Mouse (Mus musculus) embryonic facial prominence, embryonic 10.5 days (tissue): ENCODE results near the gene Homer3. TPM values are rescaled to one million over a fixed set of nuclear protein-coding genes. Genes with fewer than 3 reads are reported as not detected.

ENCODE experiments used
- DNase-seq: peaks from one replicate; pipeline ENCODE4 v3.0.0-alpha.2; 2017; ENCODE audit warnings: low spot score
- H3K27ac ChIP-seq: fragments of 300-500 bp; sonication (generic); replicated peaks from 2 replicates; pipeline ENCODE4 v1.5.1; 2016; ENCODE audit warnings: mild to moderate bottlenecking
- H3K27me3 ChIP-seq: fragments of 300-500 bp; sonication (generic); replicated peaks from 2 replicates; pipeline ENCODE4 v1.6.1; 2016; ENCODE audit warnings: low read depth, mild to moderate bottlenecking; ENCODE audit not compliant: poor library complexity, severe bottlenecking
- H3K36me3 ChIP-seq: fragments of 300-500 bp; sonication (generic); replicated peaks from 2 replicates; pipeline ENCODE4 v1.6.1; 2016; ENCODE audit warnings: mild to moderate bottlenecking, moderate library complexity
- H3K4me1 ChIP-seq: fragments of 300-500 bp; sonication (generic); 2 replicates; pipeline ENCODE4 v1.6.1; 2016
- H3K4me3 ChIP-seq: fragments of 300-500 bp; sonication (generic); 2 replicates; pipeline ENCODE4 v1.5.1; 2016; ENCODE audit warnings: mild to moderate bottlenecking, moderate library complexity
- H3K9me3 ChIP-seq: fragments of 300-500 bp; sonication (generic); 2 replicates; pipeline ENCODE4 v1.6.1; 2016; ENCODE audit warnings: mild to moderate bottlenecking
- WGBS: fragments of 180-500 bp; shearing (Covaris S2); methylation state at CpG from one replicate; pipeline ENCODE4 v1.1.7; 2016; 5-methylcytosine and 5-hydroxymethylcytosine counted together
- polyA plus RNA-seq: library from polyadenylated mRNA; unstranded; fragments of >200 nt; fragmentation: Nextera tagmentation; extraction: Ambion mirVana; gene quantifications from 2 replicates; pipeline ENCODE4 v1.2.1, GENCODE M21; 2016

Homer3 gene
- polyA plus RNA-seq, 1 experiment from 2014 or later, result 121 TPM

GRCm38 (mm10) chr8:70268311-70268710 is 14.3 kb upstream of the Homer3 start:
- 56% methylated on average over 5 of the region's 5 CpGs for WGBS
- H3K27ac ChIP-seq, result no peak overlapping the region
- DNase-seq, result no peak

GRCm38 (mm10) chr8:70268799-70269565 is 13.6 kb upstream of the Homer3 start:
- DNase-seq, result no peak
- Histone ChIP-seq H3K9me3 (no peaks in the 10 kb centered on the region), H3K36me3 (peaks cover 30% of the 10 kb centered on the region), H3K27ac (no peak overlapping the region), H3K27me3 (no peaks in the 10 kb centered on the region), H3K4me1 (peaks cover 21% of the 10 kb centered on the region), H3K4me3 (no peak overlapping the region)
- 61% methylated on average over 11 of the region's 11 CpGs for WGBS

More at GRCm38 (mm10) chr8:70268311-70268710, 14.3 kb upstream of the Homer3 start:
- H3K4me3 ChIP-seq, result no peak overlapping the region
- peaks cover 37% of the 10 kb centered on the region for H3K36me3 ChIP-seq
- no peaks in the 10 kb centered on the region for H3K9me3 ChIP-seq
- no peaks in the 10 kb centered on the region for H3K27me3 ChIP-seq
- peaks cover 21% of the 10 kb centered on the region for H3K4me1 ChIP-seq

- no peak overlapping the region for H3K27ac ChIP-seq
- H3K9me3 ChIP-seq, result no peaks in the 10 kb centered on the region
- no peak for DNase-seq
- H3K27me3 ChIP-seq, result no peaks in the 10 kb centered on the region
- no peaks in the 10 kb centered on the region for H3K36me3 ChIP-seq
- H3K4me1 ChIP-seq, result peaks cover 20% of the 10 kb centered on the region
- 56% methylated on average over 3 of the region's 3 CpGs for WGBS
- no peak overlapping the region for H3K4me3 ChIP-seq
Observed at GRCm38 (mm10) chr8:70272949-70273348, 9.7 kb upstream of the Homer3 start.

- Histone ChIP-seq H3K27ac (no peak overlapping the region), H3K27me3 (no peaks in the 10 kb centered on the region), H3K4me3 (no peak overlapping the region), H3K36me3 (no peaks in the 10 kb centered on the region), H3K9me3 (no peaks in the 10 kb centered on the region), H3K4me1 (peaks cover 25% of the 10 kb centered on the region)
- no peak for DNase-seq
Observed at GRCm38 (mm10) chr8:70274350-70274749, 8.3 kb upstream of the Homer3 start.

- no peak for DNase-seq
- no peaks in the 10 kb centered on the region for H3K36me3 ChIP-seq
- no peaks in the 10 kb centered on the region for H3K9me3 ChIP-seq
- no peak overlapping the region for H3K27ac ChIP-seq
- no peaks in the 10 kb centered on the region for H3K27me3 ChIP-seq
- 88% methylated on average over 3 of the region's 3 CpGs for WGBS
- H3K4me1 ChIP-seq, result peaks cover 37% of the 10 kb centered on the region
- H3K4me3 ChIP-seq, result no peak overlapping the region
Observed at GRCm38 (mm10) chr8:70276476-70276875, 6.2 kb upstream of the Homer3 start.

- H3K4me3 ChIP-seq, result 0 out of 2 replicates have a peak overlapping the region, but pooled peaks have one; percentile 4
- 71% methylated on average over 15 of the region's 15 CpGs for WGBS
Observed at GRCm38 (mm10) chr8:70278175-70278574, 4.5 kb upstream of the Homer3 start.

GRCm38 (mm10) chr8:70279266-70279665 is 3.4 kb upstream of the Homer3 start:
- WGBS, result 66% methylated on average over 8 of the region's 8 CpGs
- H3K27me3 ChIP-seq, result no peaks in the 10 kb centered on the region
- no peak for DNase-seq
- H3K4me3 ChIP-seq, result 0 out of 2 replicates have a peak overlapping the region, but pooled peaks have one; percentile 13
- H3K9me3 ChIP-seq, result no peaks in the 10 kb centered on the region
- peaks cover under 1% of the 10 kb centered on the region for H3K36me3 ChIP-seq
- peak overlapping the region; percentile 40; the same call in 1 of the 2 replicates for H3K27ac ChIP-seq
- peaks cover 54% of the 10 kb centered on the region for H3K4me1 ChIP-seq

More at GRCm38 (mm10) chr8:70278175-70278574, 4.5 kb upstream of the Homer3 start:
- Histone ChIP-seq H3K27ac (0 out of 2 replicates have a peak overlapping the region, but pooled peaks have one; percentile 49), H3K27me3 (no peaks in the 10 kb centered on the region), H3K4me1 (peaks cover 46% of the 10 kb centered on the region), H3K36me3 (no peaks in the 10 kb centered on the region), H3K9me3 (no peaks in the 10 kb centered on the region)
- DNase-seq, result no peak

GRCm38 (mm10) chr8:70281001-70281400 is 1.6 kb upstream of the Homer3 start:
- no peak for DNase-seq
- H3K27me3 ChIP-seq, result no peaks in the 10 kb centered on the region
- no peak overlapping the region for H3K4me3 ChIP-seq
- H3K27ac ChIP-seq, result peak overlapping the region; percentile 95; the same call in 1 of the 2 replicates
- no peaks in the 10 kb centered on the region for H3K9me3 ChIP-seq
- WGBS, result 60% methylated on average over 3 of the region's 3 CpGs
- H3K36me3 ChIP-seq, result peaks cover 18% of the 10 kb centered on the region
- peaks cover 66% of the 10 kb centered on the region for H3K4me1 ChIP-seq

GRCm38 (mm10) chr8:70283136-70284077 is 780 bp downstream of the Homer3 start:
- DNase-seq, result peak; percentile 44
- H3K36me3 ChIP-seq, result peaks cover 42% of the 10 kb centered on the region
- peak overlapping the region; percentile 95 for H3K27ac ChIP-seq
- no peaks in the 10 kb centered on the region for H3K27me3 ChIP-seq
- WGBS, result under 1% methylated on average over 55 of the region's 55 CpGs
- peaks cover 6% of the 10 kb centered on the region; the same call in 1 of the 2 replicates for H3K9me3 ChIP-seq
- peaks cover 55% of the 10 kb centered on the region for H3K4me1 ChIP-seq
- peak overlapping the region; percentile 93 for H3K4me3 ChIP-seq

- H3K4me1 ChIP-seq, result peaks cover 46% of the 10 kb centered on the region
- H3K36me3 ChIP-seq, result peaks cover 52% of the 10 kb centered on the region
- H3K9me3 ChIP-seq, result peaks cover 6% of the 10 kb centered on the region; the same call in 1 of the 2 replicates
- no peak for DNase-seq
- H3K27me3 ChIP-seq, result no peaks in the 10 kb centered on the region
- H3K27ac ChIP-seq, result no peak overlapping the region
- H3K4me3 ChIP-seq, result peak overlapping the region; percentile 93
- WGBS, result 79% methylated on average over 5 of the region's 5 CpGs
Observed at GRCm38 (mm10) chr8:70284421-70284820, 1.8 kb downstream of the Homer3 start.

- 97% methylated on average over 15 of the region's 15 CpGs for WGBS
- no peak for DNase-seq
- H3K9me3 ChIP-seq, result peaks cover 6% of the 10 kb centered on the region; the same call in 1 of the 2 replicates
- H3K36me3 ChIP-seq, result peaks cover 61% of the 10 kb centered on the region
- H3K4me3 ChIP-seq, result peak overlapping the region; percentile 93; the same call in 1 of the 2 replicates
- H3K27ac ChIP-seq, result no peak overlapping the region
- H3K27me3 ChIP-seq, result no peaks in the 10 kb centered on the region
- peaks cover 44% of the 10 kb centered on the region for H3K4me1 ChIP-seq
Observed at GRCm38 (mm10) chr8:70285304-70285703, 2.7 kb downstream of the Homer3 start.

- no peaks in the 10 kb centered on the region for H3K27me3 ChIP-seq
- H3K4me3 ChIP-seq, result 0 out of 2 replicates have a peak overlapping the region, but pooled peaks have one; percentile 6
- H3K36me3 ChIP-seq, result peaks cover 76% of the 10 kb centered on the region
- H3K9me3 ChIP-seq, result peaks cover 6% of the 10 kb centered on the region; the same call in 1 of the 2 replicates
- no peak for DNase-seq
- H3K27ac ChIP-seq, result no peak overlapping the region
- 91% methylated on average over 8 of the region's 8 CpGs for WGBS
- peaks cover 32% of the 10 kb centered on the region for H3K4me1 ChIP-seq
Observed at GRCm38 (mm10) chr8:70286737-70287136, 4.1 kb downstream of the Homer3 start.
